Mouse (Mus musculus) forebrain, postnatal 0 days (tissue): ENCODE data around the gene Tfb1m. TPM values are rescaled to one million over a fixed set of nuclear protein-coding genes. Genes with fewer than 3 reads are reported as not detected.
A peak's percentile ranks its signal among the peaks of the same experiment; 100 is the strongest.

Experiments used
- ATAC-seq: fragments of 200-750 bp; cut with Nextera tagmentation; 2 replicates; pipeline ENCODE4 v1.8.0; 2017; ENCODE audit warnings: mild to moderate bottlenecking, moderate library complexity
- DNase-seq: peaks from one replicate; pipeline ENCODE4 v3.0.0-alpha.2; 2015
- H3K27ac ChIP-seq: fragments of 300-500 bp; sonication (generic); 2 replicates; pipeline ENCODE4 v1.5.1; 2014; ENCODE audit warnings: low read depth, mild to moderate bottlenecking, antibody characterized with exemption, low read length, moderate library complexity, mixed read lengths
- H3K27me3 ChIP-seq: fragments of 300-500 bp; sonication (generic); 2 replicates; pipeline ENCODE4 v1.6.1; 2014; ENCODE audit warnings: mild to moderate bottlenecking, low read length, mixed read lengths; ENCODE audit not compliant: insufficient read depth
- H3K36me3 ChIP-seq: fragments of 300-500 bp; sonication (generic); 2 replicates; pipeline ENCODE4 v1.6.1; 2014; ENCODE audit warnings: mild to moderate bottlenecking, moderate library complexity; ENCODE audit not compliant: insufficient read depth
- H3K4me1 ChIP-seq: fragments of 300-500 bp; sonication (generic); 2 replicates; pipeline ENCODE4 v1.6.1; 2014; ENCODE audit warnings: antibody characterized with exemption; ENCODE audit not compliant: insufficient read depth
- H3K4me2 ChIP-seq: fragments of 300-500 bp; sonication (generic); 2 replicates; pipeline ENCODE4 v1.6.1; 2014; ENCODE audit warnings: low read depth, mild to moderate bottlenecking, moderate library complexity
- H3K4me3 ChIP-seq: fragments of 300-500 bp; sonication (generic); 2 replicates; pipeline ENCODE4 v1.5.1; 2014; ENCODE audit warnings: low read depth, low read length, mixed read lengths
- H3K9ac ChIP-seq: fragments of 300-500 bp; sonication (generic); 2 replicates; pipeline ENCODE4 v1.6.1; 2014; ENCODE audit warnings: mild to moderate bottlenecking
- H3K9me3 ChIP-seq: fragments of 300-500 bp; sonication (generic); 2 replicates; pipeline ENCODE4 v1.6.1; 2016; ENCODE audit warnings: low read length
- CTCF ChIP-seq: sonication (generic); IDR thresholded peaks from 2 replicates; pipeline ENCODE4 v1.5.1; 2016; ENCODE audit warnings: antibody characterized with exemption, control low read depth, low read depth
- WGBS: fragments of 180-500 bp; shearing (Covaris S2); extraction: QIAGEN DNeasy Blood & Tissue Kit; methylation state at CpG from one replicate; pipeline ENCODE4 v1.1.7; 2014; 5-methylcytosine and 5-hydroxymethylcytosine counted together
- polyA plus RNA-seq: library from polyadenylated mRNA; unstranded; fragments of >200 nt; fragmentation: Nextera tagmentation; extraction: Ambion mirVana; gene quantifications from 2 replicates; pipeline ENCODE4 v1.2.1, GENCODE M21; 2015
- total RNA-seq: library from RNA; depleted of rRNA; stranded (reverse); fragments of >200 nt; gene quantifications from 2 replicates; pipeline ENCODE4 v1.2.3, GENCODE M21; 2014

The Tfb1m gene
- total and polyA plus RNA-seq, 2 experiments from 2014 or later, result 8.2 to 11.2 TPM

GRCm38 (mm10) chr17:3499468-3499867 lies 58.1 kb downstream of the Tfb1m start:
- TF ChIP-seq CTCF, result no peak
- peak overlapping the region; percentile 21; the same call in 1 of the 2 replicates for H3K27ac ChIP-seq
- no peak for ATAC-seq

GRCm38 (mm10) chr17:3498580-3498979 lies 59.0 kb downstream of the Tfb1m start:
- DNase-seq (no peak), ATAC-seq (no peak)
- whole genome bisulfite sequencing, result 77% methylated on average over 3 of the region's 3 CpGs
- H3K27me3 ChIP-seq, result no peaks in the 10 kb centered on the region
- no peak overlapping the region for H3K9ac ChIP-seq
- no peak overlapping the region for H3K27ac ChIP-seq
- H3K4me1 ChIP-seq, result 0 out of 2 replicates have a peak, but pooled peaks cover 4% of the 10 kb centered on the region
- no peak overlapping the region for H3K4me3 ChIP-seq
- no peaks in the 10 kb centered on the region for H3K9me3 ChIP-seq
- H3K4me2 ChIP-seq, result no peak overlapping the region
- peaks cover 9% of the 10 kb centered on the region for H3K36me3 ChIP-seq
- TF ChIP-seq CTCF, result no peak

More at GRCm38 (mm10) chr17:3499468-3499867, 58.1 kb downstream of the Tfb1m start:
- Histone ChIP-seq H3K4me2 (no peak overlapping the region), H3K9me3 (no peaks in the 10 kb centered on the region), H3K4me1 (0 out of 2 replicates have a peak, but pooled peaks cover 4% of the 10 kb centered on the region), H3K27me3 (no peaks in the 10 kb centered on the region), H3K4me3 (no peak overlapping the region), H3K9ac (no peak overlapping the region), H3K36me3 (peaks cover 18% of the 10 kb centered on the region)
- 88% methylated on average over 8 of the region's 8 CpGs for WGBS
- DNase-seq, result no peak

GRCm38 (mm10) chr17:3498086-3498485 lies 59.5 kb downstream of the Tfb1m start:
- H3K4me3 ChIP-seq, result no peak overlapping the region

GRCm38 (mm10) chr17:3496080-3496479 lies 61.5 kb downstream of the Tfb1m start:
- Histone ChIP-seq H3K27me3 (no peaks in the 10 kb centered on the region), H3K4me3 (no peak overlapping the region), H3K27ac (0 out of 2 replicates have a peak overlapping the region, but pooled peaks have one; percentile 24), H3K9ac (no peak overlapping the region), H3K4me1 (0 out of 2 replicates have a peak, but pooled peaks cover 4% of the 10 kb centered on the region), H3K36me3 (no peaks in the 10 kb centered on the region; the same call in 1 of the 2 replicates), H3K9me3 (no peaks in the 10 kb centered on the region), H3K4me2 (no peak overlapping the region)
- no peak for TF ChIP-seq CTCF
- DNase-seq (no peak), ATAC-seq (no peak)
- WGBS, result 85% methylated on average over 3 of the region's 3 CpGs

More at GRCm38 (mm10) chr17:3498086-3498485, 59.5 kb downstream of the Tfb1m start:
- no peak overlapping the region for H3K27ac ChIP-seq
- H3K36me3 ChIP-seq, result peaks cover 4% of the 10 kb centered on the region; the same call in 1 of the 2 replicates
- peak; percentile 72 for DNase-seq
- TF ChIP-seq CTCF, result peak; percentile 64
- no peaks in the 10 kb centered on the region for H3K27me3 ChIP-seq
- no peak overlapping the region for H3K9ac ChIP-seq
- WGBS, result 25% methylated on average over 3 of the region's 3 CpGs
- 0 out of 2 replicates have a peak, but pooled peaks cover 4% of the 10 kb centered on the region for H3K4me1 ChIP-seq
- ATAC-seq, result 0 out of 2 replicates have a peak, but pooled peaks have one; percentile 34
- no peaks in the 10 kb centered on the region for H3K9me3 ChIP-seq
- H3K4me2 ChIP-seq, result no peak overlapping the region

- 0 out of 2 replicates have a peak overlapping the region, but pooled peaks have one; percentile 24 for H3K27ac ChIP-seq
- H3K4me1 ChIP-seq, result 0 out of 2 replicates have a peak, but pooled peaks cover 4% of the 10 kb centered on the region
- peak; percentile 54 for DNase-seq
- 80% methylated on average over 2 of the region's 2 CpGs for WGBS
- H3K27me3 ChIP-seq, result no peaks in the 10 kb centered on the region
- H3K9ac ChIP-seq, result no peak overlapping the region
- H3K36me3 ChIP-seq, result no peaks in the 10 kb centered on the region; the same call in 1 of the 2 replicates
- ATAC-seq, result peak; percentile 63
- H3K4me3 ChIP-seq, result no peak overlapping the region
- H3K9me3 ChIP-seq, result no peaks in the 10 kb centered on the region
- TF ChIP-seq CTCF, result no peak
- H3K4me2 ChIP-seq, result no peak overlapping the region
Observed at GRCm38 (mm10) chr17:3495576-3495975, 62.0 kb downstream of the Tfb1m start.

- WGBS, result 87% methylated on average over 6 of the region's 6 CpGs
- Histone ChIP-seq H3K4me1 (no peaks in the 10 kb centered on the region), H3K36me3 (no peaks in the 10 kb centered on the region), H3K4me3 (no peak overlapping the region), H3K4me2 (no peak overlapping the region), H3K9ac (no peak overlapping the region), H3K27ac (no peak overlapping the region), H3K27me3 (no peaks in the 10 kb centered on the region), H3K9me3 (no peaks in the 10 kb centered on the region)
- no peak for DNase-seq
- ATAC-seq, result no peak
- no peak for TF ChIP-seq CTCF
Observed at GRCm38 (mm10) chr17:3491667-3492066, 65.9 kb downstream of the Tfb1m start.

GRCm38 (mm10) chr17:3491065-3491464 lies 66.5 kb downstream of the Tfb1m start:
- ATAC-seq (no peak), DNase-seq (no peak)
- H3K27me3 ChIP-seq, result no peaks in the 10 kb centered on the region
- H3K27ac ChIP-seq, result no peak overlapping the region
- H3K4me1 ChIP-seq, result no peaks in the 10 kb centered on the region
- no peak overlapping the region for H3K9ac ChIP-seq
- WGBS, result 68% methylated on average over 5 of the region's 5 CpGs
- no peak overlapping the region for H3K4me2 ChIP-seq
- no peak for TF ChIP-seq CTCF
- no peak overlapping the region for H3K4me3 ChIP-seq
- H3K9me3 ChIP-seq, result no peaks in the 10 kb centered on the region
- H3K36me3 ChIP-seq, result 0 out of 2 replicates have a peak, but pooled peaks cover 2% of the 10 kb centered on the region
